Mouse (Mus musculus) left cerebral cortex, postnatal 14 days (tissue): ENCODE data around the gene Acer3. TPM values are rescaled to one million over a fixed set of nuclear protein-coding genes. Genes with fewer than 3 reads are reported as not detected.
A peak's percentile ranks its signal among the peaks of the same experiment; 100 is the strongest.
"Not testable (repeated sequence)": the region's sequence is repeated elsewhere in the genome, so short reads cannot be mapped to it uniquely, and the experiment has no call there.

Experiments
- DNase-seq, 2 experiments: peaks; one replicate each; pipeline ENCODE4 v3.0.0; 2021 to 2022; ENCODE audit warnings: low spot score in 2 of 2, mixed read lengths in 1 of 2
- intact Hi-C: fragments of 180-260 bp; cut with DNase I; formaldehyde crosslinking; loops from one replicate; pipeline ENCODE4 v1.15.1; 2025
- total RNA-seq, 2 experiments: library from RNA; stranded (reverse); gene quantifications; 2 replicates each; pipeline ENCODE4 v1.2.3; 2021

Gene Acer3
- total RNA-seq, 2 experiments from 2014 or later: 17.2 to 17.5 TPM

GRCm38 (mm10) chr7:98193515-98194025, 127.4 kb downstream of the Acer3 start:
- DNase-seq: peak in 1 of 2 experiments; percentile 21
- intact Hi-C loops: no loop called here

- intact Hi-C loops: loop anchor here (2.0 kb wide), 1 partner anchor 37 kb away; no protein-coding TSS in a partner anchor
- no peak for DNase-seq
These were observed 129.3 kb downstream of the Acer3 start for GRCm38 (mm10) chr7:98191571-98192250.

- intact Hi-C loops: loop anchor here (2.0 kb wide), 1 partner anchor 36 kb away; no protein-coding TSS in a partner anchor
- no peak for DNase-seq
These were observed 130.4 kb downstream of the Acer3 start for GRCm38 (mm10) chr7:98190578-98190977.

- DNase-seq: no peak
- intact Hi-C loops: loop anchor here (2.0 kb wide), 1 partner anchor 35 kb away; no protein-coding TSS in a partner anchor
These were observed 131.3 kb downstream of the Acer3 start for GRCm38 (mm10) chr7:98189745-98190144.

- intact Hi-C loops: no loop called here
- no peak for DNase-seq
These were observed 132.3 kb downstream of the Acer3 start for GRCm38 (mm10) chr7:98188680-98189079.

- no peak for DNase-seq
- intact Hi-C loops: no loop called here
These were observed 132.8 kb downstream of the Acer3 start for GRCm38 (mm10) chr7:98188238-98188637.

GRCm38 (mm10) chr7:98187332-98187731, 133.7 kb downstream of the Acer3 start:
- DNase-seq, intact Hi-C loops: not testable (repeated sequence)

- intact Hi-C loops: no loop called here
- peak in 1 of 2 experiments; percentile 17 for DNase-seq
These were observed 134.4 kb downstream of the Acer3 start for GRCm38 (mm10) chr7:98186637-98187036.

GRCm38 (mm10) chr7:98185326-98185725, 135.7 kb downstream of the Acer3 start:
- intact Hi-C loops: no loop called here
- peak; percentile 35 to 42 for DNase-seq

GRCm38 (mm10) chr7:98178560-98179231, 142.3 kb downstream of the Acer3 start:
- no peak for DNase-seq
- intact Hi-C loops: no loop called here

GRCm38 (mm10) chr7:98177929-98178559, 143.0 kb downstream of the Acer3 start, which contains the start of gene Capn5:
TSS of gene Capn5 (minus strand) at chr7:98178274.
- peak; percentile 36 to 37 for DNase-seq
- intact Hi-C loops: no loop called here

GRCm38 (mm10) chr7:98177566-98177928, 143.5 kb downstream of the Acer3 start:
- no peak for DNase-seq
- intact Hi-C loops: no loop called here

GRCm38 (mm10) chr7:98177071-98177485, 143.9 kb downstream of the Acer3 start:
- intact Hi-C loops: no loop called here

GRCm38 (mm10) chr7:98176322-98177070, 144.5 kb downstream of the Acer3 start:
- intact Hi-C loops: no loop called here
- DNase-seq: no peak

More at GRCm38 (mm10) chr7:98177071-98177485, 143.9 kb downstream of the Acer3 start:
- no peak for DNase-seq

GRCm38 (mm10) chr7:98174883-98175755, 145.9 kb downstream of the Acer3 start:
- no peak for DNase-seq
- intact Hi-C loops: no loop called here

GRCm38 (mm10) chr7:98173408-98173807, 147.6 kb downstream of the Acer3 start:
- intact Hi-C loops: no loop called here
- no peak for DNase-seq

GRCm38 (mm10) chr7:98172661-98173060, 148.3 kb downstream of the Acer3 start:
- intact Hi-C loops: no loop called here
- no peak for DNase-seq
